Mouse (Mus musculus) thymus, postnatal 25 days (tissue): Measurements from ENCODE around the gene Tm4sf5.
"Not testable (repeated sequence)": the region's sequence is repeated elsewhere in the genome, so short reads cannot be mapped to it uniquely, and the experiment has no call there.

Experiments
- DNase-seq: peaks from one replicate; pipeline ENCODE4 v3.0.0; 2022

The Tm4sf5 gene

GRCm38 (mm10) chr11:70504970-70505369 lies at the start of gene Tm4sf5:
Tm4sf5 (plus strand) TSS chr11:70505244.
- no peak for DNase-seq

GRCm38 (mm10) chr11:70458688-70459600 lies 46.1 kb upstream of the Tm4sf5 start, which contains the start of gene Zmynd15:
Zmynd15 (plus strand) TSS chr11:70459433.
- DNase-seq, result no peak

GRCm38 (mm10) chr11:70459601-70460101 lies 45.4 kb upstream of the Tm4sf5 start, which contains the start of gene Cxcl16:
Cxcl16 (minus strand) TSS chr11:70459984.
- no peak for DNase-seq

GRCm38 (mm10) chr11:70463970-70464369 lies 41.1 kb upstream of the Tm4sf5 start:
- DNase-seq, result no peak

GRCm38 (mm10) chr11:70465211-70465610 lies 39.8 kb upstream of the Tm4sf5 start:
- DNase-seq, result no peak

GRCm38 (mm10) chr11:70465824-70466223 lies 39.2 kb upstream of the Tm4sf5 start:
- DNase-seq, result no peak

- DNase-seq, result no peak
Measured at GRCm38 (mm10) chr11:70467902-70468619, 37.0 kb upstream of the Tm4sf5 start.

- no peak for DNase-seq
Measured at GRCm38 (mm10) chr11:70469764-70470163, 35.3 kb upstream of the Tm4sf5 start.

- no peak for DNase-seq
Measured at GRCm38 (mm10) chr11:70472716-70473115, 32.3 kb upstream of the Tm4sf5 start.

GRCm38 (mm10) chr11:70473291-70473690 lies 31.8 kb upstream of the Tm4sf5 start:
- DNase-seq, result not testable (repeated sequence)

- no peak for DNase-seq
Measured at GRCm38 (mm10) chr11:70474872-70475534, 30.0 kb upstream of the Tm4sf5 start.

GRCm38 (mm10) chr11:70485498-70485897 lies 19.5 kb upstream of the Tm4sf5 start:
- DNase-seq, result no peak

GRCm38 (mm10) chr11:70487816-70488215 lies 17.2 kb upstream of the Tm4sf5 start:
- DNase-seq, result no peak

GRCm38 (mm10) chr11:70489138-70489537 lies 15.9 kb upstream of the Tm4sf5 start:
- DNase-seq, result no peak

- DNase-seq, result no peak
Measured at GRCm38 (mm10) chr11:70489684-70490083, 15.4 kb upstream of the Tm4sf5 start.

GRCm38 (mm10) chr11:70499566-70500475 lies 5.2 kb upstream of the Tm4sf5 start:
- no peak for DNase-seq

- DNase-seq, result no peak
Measured at GRCm38 (mm10) chr11:70500476-70500812, 4.6 kb upstream of the Tm4sf5 start.

- no peak for DNase-seq
Measured at GRCm38 (mm10) chr11:70502018-70502417, 3.0 kb upstream of the Tm4sf5 start.

GRCm38 (mm10) chr11:70506385-70506784 lies 1.3 kb downstream of the Tm4sf5 start:
- DNase-seq, result peak; percentile 89

- DNase-seq, result peak; percentile 46
Measured at GRCm38 (mm10) chr11:70506962-70507515, 2.0 kb downstream of the Tm4sf5 start.

GRCm38 (mm10) chr11:70509753-70510564 lies 4.9 kb downstream of the Tm4sf5 start:
- peak; percentile 69 for DNase-seq
